In genomic region chr9:122103550-122104284, GRCm38 (mm10) we compare ENCODE assay signal across 19 mouse cellular contexts. TPM values are rescaled to one million over a fixed set of nuclear protein-coding genes. Genes with fewer than 3 reads are reported as not detected.
DNase-seq lines count a peak whose midpoint lies in the region; ATAC-seq and TF ChIP-seq lines count a peak whose summit lies in the region.
"Had no signal": no experiment of that assay in that cellular context is flagged by ENCODE, and none has a peak within 500 bp of the region (broad histone marks: within the 10 kb centered on the region; RNA-seq: fewer than 3 reads in every experiment).

No protein-coding gene starts in this region.

- DNase-seq in 3134 (ENCODE audit: extremely low read depth, insufficient read length, low spot score) (peak; percentile 18), MEL-GATA-1-ER (ENCODE audit: extremely low read depth, low read depth) (peak; percentile 14)
- no peak for DNase-seq in liver, postnatal 0 days
- no peak for DNase-seq in testis, postnatal 14 days (ENCODE audit: low spot score)
- DNase-seq in urinary bladder, adult 2 months (ENCODE audit: low spot score) = no peak
- no peak for DNase-seq in cerebellum, postnatal 10 days
- DNase-seq in neural tube, embryonic 10.5 days (ENCODE audit: extremely low spot score, low spot score) = no peak
- DNase-seq: cerebellum, adult 11-12 months; spleen, adult 18-20 months; thymus, adult 2 months had no signal

- ATAC-seq in intestine, embryonic 16.5 days = peak; percentile 86
- ATAC-seq in liver, postnatal 0 days = peak; percentile 80
- ATAC-seq: CD4-positive, CD25-positive, alpha-beta regulatory T cell, adult 4 months; forebrain, embryonic 13.5 days; hindbrain, postnatal 0 days had no signal

- H3K9ac ChIP-seq in intestine, embryonic 16.5 days (ENCODE audit: low read depth, low read length) = no peak overlapping the region
- H3K9ac ChIP-seq in liver, postnatal 0 days (replicated peaks) = no peak overlapping the region
- H3K9ac ChIP-seq: forebrain, embryonic 13.5 days; kidney, embryonic 15.5 days; lung, embryonic 15.5 days; neural tube, embryonic 12.5 days had no signal

- H3K27me3 ChIP-seq in intestine, embryonic 16.5 days (replicated peaks; ENCODE audit: control insufficient read depth, insufficient read depth, low read length) = no peaks in the 10 kb centered on the region
- no peaks in the 10 kb centered on the region for H3K27me3 ChIP-seq in liver, postnatal 0 days (ENCODE audit: insufficient read depth, low read length)
- H3K27me3 ChIP-seq: forebrain, embryonic 13.5 days; kidney, embryonic 15.5 days; lung, embryonic 15.5 days; neural tube, embryonic 12.5 days had no signal

- TF ChIP-seq EP300 in liver, postnatal 0 days (IDR thresholded peaks at IDR 0.05; ENCODE audit: low read depth) = no peak

- H3K27ac ChIP-seq in intestine, embryonic 16.5 days (ENCODE audit: low read length) = peak overlapping the region; percentile 39
- no peak overlapping the region for H3K27ac ChIP-seq in liver, postnatal 0 days (ENCODE audit: low read depth)
- H3K27ac ChIP-seq: forebrain, embryonic 13.5 days; hindbrain, postnatal 0 days; kidney, embryonic 15.5 days; left cerebral cortex, adult 2 months; lung, embryonic 15.5 days; neural tube, embryonic 12.5 days had no signal

- 52% methylated on average over 9 of the region's 9 CpGs for WGBS in intestine, embryonic 16.5 days
- 34% methylated on average over 9 of the region's 9 CpGs for WGBS in liver, postnatal 0 days (ENCODE audit: insufficient replicate concordance)

- H3K4me1 ChIP-seq in intestine, embryonic 16.5 days (ENCODE audit: control insufficient read depth, insufficient read depth, low read length) = peaks cover 13% of the 10 kb centered on the region
- H3K4me1 ChIP-seq in liver, postnatal 0 days (ENCODE audit: insufficient read depth) = peaks cover 8% of the 10 kb centered on the region
- H3K4me1 ChIP-seq: forebrain, embryonic 13.5 days; neural tube, embryonic 12.5 days had no signal

- TF ChIP-seq CTCF in liver, postnatal 0 days (IDR thresholded peaks at IDR 0.05; ENCODE audit: low read depth) = no peak

- H3K4me3 ChIP-seq in intestine, embryonic 16.5 days (ENCODE audit: low read length) = no peak overlapping the region
- H3K4me3 ChIP-seq in liver, postnatal 0 days (ENCODE audit: low read depth, low read length) = no peak overlapping the region
- H3K4me3 ChIP-seq: forebrain, embryonic 13.5 days; kidney, embryonic 15.5 days; left cerebral cortex, adult 2 months; lung, embryonic 15.5 days; megakaryocyte, embryonic 14.5 days; neural tube, embryonic 12.5 days had no signal

- H3K4me2 ChIP-seq in intestine, embryonic 16.5 days (ENCODE audit: low read depth, low read length) = no peak overlapping the region
- no peak overlapping the region for H3K4me2 ChIP-seq in liver, postnatal 0 days (ENCODE audit: low read depth, low read length)
- H3K4me2 ChIP-seq: forebrain, embryonic 13.5 days; kidney, embryonic 15.5 days; lung, embryonic 15.5 days; neural tube, embryonic 12.5 days had no signal

- H3K36me3 ChIP-seq in intestine, embryonic 16.5 days (ENCODE audit: control insufficient read depth, insufficient read depth, low read length) = no peaks in the 10 kb centered on the region
- no peaks in the 10 kb centered on the region for H3K36me3 ChIP-seq in liver, postnatal 0 days (replicated peaks; ENCODE audit: insufficient read depth, low read length)
- H3K36me3 ChIP-seq: kidney, embryonic 15.5 days; lung, embryonic 15.5 days; neural tube, embryonic 12.5 days had no signal

- no peaks in the 10 kb centered on the region for H3K9me3 ChIP-seq in intestine, embryonic 16.5 days (ENCODE audit: control insufficient read depth, low read length)
- no peaks in the 10 kb centered on the region for H3K9me3 ChIP-seq in liver, postnatal 0 days (ENCODE audit: low read length)
- H3K9me3 ChIP-seq: forebrain, embryonic 13.5 days; kidney, embryonic 15.5 days; lung, embryonic 15.5 days; megakaryocyte, embryonic 14.5 days; neural tube, embryonic 12.5 days had no signal

RNA-seq across cellular contexts. Expression of gene Snrk, which starts 13.3 kb away (rescaled TPM):
- polyA plus RNA-seq in intestine, embryonic 16.5 days (2015; fragmentation: Nextera tagmentation; extraction: Ambion mirVana) = 45.5 and 48.7 TPM in 2 replicates
- 24.0 and 25.5 TPM in 2 replicates for polyA plus RNA-seq in liver, postnatal 0 days (2015; fragmentation: Nextera tagmentation; extraction: Ambion mirVana)
- polyA plus RNA-seq in urinary bladder, adult 2 months (2012; rRNA removed) = 60.3 and 72.1 TPM in 2 replicates

Comparison
In these comparisons a context has a peak if more than half of its experiments do, and no peak if none do; other contexts are left out.
1. DNase-seq: peak in 3134 (single experiment) and MEL-GATA-1-ER (single experiment); none in liver, postnatal 0 days (single experiment), testis, postnatal 14 days (single experiment), urinary bladder, adult 2 months (single experiment), cerebellum, postnatal 10 days (0 of 2) and neural tube, embryonic 10.5 days (single experiment).